Mouse (Mus musculus): Measurements from ENCODE around the gene Helt.
"Not testable (repeated sequence)": the region's sequence is repeated elsewhere in the genome, so short reads cannot be mapped to it uniquely, and the experiment has no call there.

Helt gene

DNA sequence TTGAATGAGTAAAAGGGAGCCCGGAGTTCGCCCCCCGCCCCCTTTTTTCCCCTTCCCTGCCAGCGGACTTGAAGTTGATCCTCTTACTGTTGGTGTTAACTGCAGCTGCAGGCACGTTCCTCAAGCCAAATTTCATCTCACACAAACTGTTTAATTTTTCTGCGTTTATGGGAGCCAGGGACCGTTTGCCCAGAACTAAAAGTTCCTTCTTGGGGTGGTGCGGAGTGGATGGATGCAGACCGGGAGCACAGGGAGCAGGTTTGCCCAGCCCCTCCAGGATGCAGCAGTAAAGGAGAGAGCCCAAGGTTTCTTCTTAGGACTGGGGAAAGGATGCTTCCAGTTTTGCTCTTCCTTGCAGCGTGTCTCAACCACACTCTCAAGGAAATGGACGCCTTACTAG is 2.1 kb upstream of the Helt start:
- no peak for DNase-seq (ENCODE audit: low spot score)

DNA sequence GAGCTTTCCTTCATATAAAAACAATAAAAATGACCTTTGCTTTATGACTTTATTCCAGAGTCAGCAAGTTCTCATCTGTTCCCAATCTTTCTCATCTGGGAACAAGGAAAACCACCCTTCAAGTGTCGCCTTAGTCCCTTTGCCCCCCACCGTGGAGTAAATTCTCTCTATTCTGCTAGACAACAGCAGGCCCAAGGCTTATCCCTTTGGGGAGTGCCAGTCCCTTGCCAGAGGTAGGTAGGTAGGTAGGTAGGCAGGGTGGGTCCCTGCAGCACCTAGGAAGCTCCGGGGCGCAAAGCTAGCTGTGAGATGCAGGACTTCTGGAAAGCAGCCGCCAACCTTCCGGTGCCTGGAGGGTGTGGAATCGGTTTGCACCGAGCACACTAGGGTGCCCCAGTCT is 1.5 kb upstream of the Helt start:
- DNase-seq (ENCODE audit: low spot score), result no peak

DNA sequence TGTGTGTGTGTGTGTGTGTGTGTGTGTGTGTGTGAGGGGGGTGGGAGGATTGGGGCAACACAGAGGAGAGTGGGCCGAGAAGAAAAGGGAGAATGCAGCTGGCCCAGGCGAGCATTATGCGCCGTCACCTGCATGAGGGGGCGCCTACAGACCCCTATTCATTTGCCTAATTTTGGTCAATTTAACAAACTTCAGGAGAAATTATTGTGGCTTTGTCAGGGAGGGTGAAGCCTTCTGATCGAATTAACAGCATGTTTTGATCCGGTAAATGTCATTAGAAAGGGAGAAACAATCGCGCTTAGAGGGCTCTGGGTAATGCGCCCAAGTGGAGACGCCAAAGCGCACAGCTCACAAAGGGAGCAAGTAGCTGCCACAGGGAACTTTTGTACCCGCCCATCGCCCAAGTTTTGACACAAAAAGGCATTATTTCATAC is 647 bp upstream of the Helt start:
- DNase-seq (ENCODE audit: low spot score), result no peak

GRCm38 (mm10) chr8:46293741-46294151 is 725 bp downstream of the Helt start:
- DNase-seq (ENCODE audit: low spot score), result peak; percentile 68

DNA sequence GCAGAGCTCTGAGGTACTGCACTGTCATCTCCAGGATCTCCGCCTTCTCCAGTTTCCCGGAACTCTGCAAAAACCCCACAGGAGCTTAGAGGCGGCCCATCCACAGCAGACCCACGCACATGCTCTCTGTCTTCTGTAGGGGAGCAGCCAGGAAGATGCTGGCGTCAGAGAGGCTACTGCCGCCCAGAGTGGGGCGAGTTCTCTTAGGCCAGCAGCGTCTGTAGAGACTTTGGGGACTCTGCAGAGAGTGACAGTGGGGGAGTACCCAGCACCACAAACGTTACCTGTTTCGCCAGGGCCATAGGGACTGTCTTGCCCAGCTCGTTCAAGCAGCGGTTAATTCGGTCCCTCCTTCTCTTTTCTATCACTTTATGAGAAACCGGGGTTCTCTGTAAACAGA is 1.3 kb downstream of the Helt start:
- DNase-seq (ENCODE audit: low spot score), result no peak

DNA sequence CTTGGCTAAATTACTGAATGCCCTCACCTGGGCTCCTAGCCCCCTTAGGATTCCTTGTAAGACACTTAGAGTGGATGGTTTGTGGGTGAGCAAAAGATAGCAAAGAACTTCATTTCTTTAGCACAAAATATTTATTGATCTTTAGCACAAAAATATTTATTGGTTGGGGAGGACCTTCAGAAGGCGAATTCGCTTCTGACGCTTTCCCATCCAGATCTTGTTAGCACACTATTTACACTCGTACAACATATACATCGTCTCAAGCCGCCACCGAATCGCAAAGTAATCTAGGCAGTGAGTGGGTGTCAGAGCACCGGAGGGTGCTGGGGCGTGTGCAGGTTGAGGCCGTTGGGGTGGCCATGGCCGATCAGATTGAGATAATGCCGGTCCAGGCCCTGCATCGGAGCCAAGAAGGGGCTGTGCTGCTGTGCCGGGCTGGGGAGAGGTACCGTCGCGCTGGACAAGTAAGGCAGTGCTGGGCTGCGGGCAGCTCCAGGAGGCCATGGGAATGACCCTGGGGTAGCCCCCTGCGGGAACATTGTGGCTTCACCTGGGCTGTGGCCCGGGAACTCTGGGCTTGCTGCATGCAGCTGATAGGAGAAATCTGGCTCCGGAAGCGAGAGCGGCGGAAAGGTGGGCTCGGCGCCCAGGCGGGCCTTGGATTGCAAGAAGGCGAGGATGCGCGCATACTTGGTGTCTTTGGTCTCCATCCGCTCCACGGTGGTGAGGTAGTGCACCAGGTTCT is 2.4 kb downstream of the Helt start:
- DNase-seq (ENCODE audit: low spot score), result no peak

DNA sequence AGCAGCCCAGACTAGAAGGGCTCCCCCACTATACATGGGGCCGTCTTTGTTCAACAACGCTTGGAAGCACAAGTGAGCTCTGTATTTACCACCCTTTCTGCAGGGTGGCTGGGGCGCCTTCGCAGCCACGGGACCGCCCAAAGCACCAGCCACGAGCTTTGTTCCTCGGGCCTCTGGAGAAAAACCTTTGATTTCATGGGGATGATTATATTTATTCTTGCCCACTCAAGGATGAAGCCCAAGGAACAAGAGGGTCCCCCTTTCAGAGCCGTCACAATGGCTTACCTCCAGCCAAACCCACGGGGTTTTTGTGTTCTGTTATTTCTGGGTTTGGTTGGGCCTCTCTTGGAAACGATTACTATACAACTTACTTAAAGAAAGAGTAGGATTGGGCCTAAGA is 5.2 kb downstream of the Helt start:
- no peak for DNase-seq (ENCODE audit: low spot score)

GRCm38 (mm10) chr8:46288021-46288420 is 6.5 kb downstream of the Helt start:
- DNase-seq (ENCODE audit: low spot score), result no peak

DNA sequence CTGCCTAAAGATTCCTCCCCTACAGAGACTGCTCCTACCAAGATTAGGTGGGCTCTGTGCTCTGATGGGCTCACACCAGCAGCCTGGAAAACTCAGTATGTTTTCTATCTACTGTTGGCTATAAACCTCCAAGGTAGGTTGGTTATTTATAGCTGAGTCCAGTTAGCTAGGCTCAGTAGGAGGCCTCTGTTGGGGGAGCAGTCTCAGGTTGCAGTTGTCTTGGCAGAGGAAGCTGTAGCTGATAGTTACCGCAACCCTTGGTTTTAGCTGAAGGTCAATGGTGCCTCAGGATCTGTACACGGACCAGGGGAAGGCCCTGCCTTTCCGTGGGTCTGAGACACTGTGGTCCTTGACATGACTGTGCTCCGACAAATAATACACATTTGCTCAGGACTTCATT is 8.5 kb downstream of the Helt start:
- DNase-seq (ENCODE audit: low spot score), result no peak

DNA sequence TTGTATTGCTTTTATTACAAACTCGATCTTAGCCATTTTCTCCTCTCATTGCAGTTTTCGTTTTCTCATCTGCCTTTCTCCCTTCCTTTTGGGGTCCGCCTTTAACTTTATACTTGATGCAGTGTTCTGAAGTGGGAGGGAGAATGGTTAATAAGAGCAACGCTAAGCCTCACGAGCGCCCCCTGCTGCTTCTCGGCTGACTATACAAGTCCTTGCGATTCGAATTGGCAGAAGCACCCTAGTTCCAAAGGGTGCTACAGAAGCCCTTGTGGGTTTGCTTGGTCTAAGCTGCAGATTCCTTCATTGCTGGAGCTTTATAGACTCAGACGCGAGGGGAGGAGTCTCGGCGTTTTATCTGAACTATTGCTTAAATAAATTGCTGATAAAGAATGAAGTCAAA is 12.9 kb downstream of the Helt start:
- DNase-seq (ENCODE audit: low spot score), result peak; percentile 58

DNA sequence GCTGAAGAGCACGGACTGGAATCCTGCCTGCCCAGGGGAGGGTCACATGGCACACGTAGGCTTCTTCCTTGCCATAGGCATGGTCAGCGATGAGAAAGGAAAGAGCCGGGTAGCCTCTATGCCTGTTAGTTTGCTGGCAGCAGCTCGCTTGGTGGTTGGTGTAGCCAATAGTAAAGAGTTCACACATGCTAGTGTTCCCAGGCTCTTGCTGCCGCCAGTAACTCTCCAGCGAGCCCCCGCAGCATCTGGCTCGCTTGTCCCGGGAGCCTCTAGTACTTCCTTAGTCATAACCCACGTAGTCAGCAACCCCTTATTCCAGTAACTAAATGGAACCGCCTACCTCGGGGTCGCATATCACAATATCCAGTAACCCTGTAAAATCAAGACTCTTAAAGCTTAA is 17.5 kb downstream of the Helt start:
- DNase-seq (ENCODE audit: low spot score), result no peak

DNA sequence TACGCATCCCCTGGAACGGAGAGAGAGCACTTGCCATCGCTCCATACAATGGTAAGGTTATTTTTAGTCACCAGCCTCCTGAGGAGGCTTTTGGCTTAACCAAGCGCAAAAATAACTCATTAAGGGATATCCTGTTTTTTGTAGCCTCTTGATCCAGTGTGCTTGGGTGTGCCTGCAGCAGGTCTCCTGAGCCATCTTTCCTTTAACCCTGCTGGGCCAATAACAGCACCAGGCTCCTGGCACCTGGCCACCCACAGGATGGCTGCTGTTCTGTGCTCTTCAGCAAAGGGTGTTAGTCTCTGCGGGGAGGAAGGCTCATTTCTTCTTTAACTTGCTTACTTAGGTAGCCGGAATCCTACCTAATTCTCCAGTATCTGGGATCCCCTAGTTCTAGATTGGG is 23.7 kb downstream of the Helt start:
- DNase-seq (ENCODE audit: low spot score), result no peak

DNA sequence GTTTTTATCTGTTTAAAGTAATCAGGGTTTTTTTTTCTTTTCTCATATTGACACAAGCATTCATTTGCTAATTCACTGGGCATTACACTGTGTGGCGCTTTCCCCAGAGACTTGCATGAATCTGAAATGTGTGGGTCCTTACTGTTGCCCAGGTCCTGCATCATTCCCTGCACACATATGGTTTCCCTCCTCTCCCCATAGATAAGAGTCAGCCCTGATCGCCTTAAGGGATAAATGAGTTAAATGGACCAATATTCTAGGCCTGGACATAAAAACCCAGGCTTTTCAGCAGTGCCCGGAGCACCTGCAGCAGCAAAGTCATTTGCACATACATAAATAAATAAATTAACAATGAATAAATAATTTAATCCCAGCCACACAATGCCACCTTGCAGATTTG is 24.3 kb downstream of the Helt start:
- no peak for DNase-seq (ENCODE audit: low spot score)

GRCm38 (mm10) chr8:46266801-46267200 is 27.7 kb downstream of the Helt start:
- DNase-seq (ENCODE audit: low spot score), result no peak

DNA sequence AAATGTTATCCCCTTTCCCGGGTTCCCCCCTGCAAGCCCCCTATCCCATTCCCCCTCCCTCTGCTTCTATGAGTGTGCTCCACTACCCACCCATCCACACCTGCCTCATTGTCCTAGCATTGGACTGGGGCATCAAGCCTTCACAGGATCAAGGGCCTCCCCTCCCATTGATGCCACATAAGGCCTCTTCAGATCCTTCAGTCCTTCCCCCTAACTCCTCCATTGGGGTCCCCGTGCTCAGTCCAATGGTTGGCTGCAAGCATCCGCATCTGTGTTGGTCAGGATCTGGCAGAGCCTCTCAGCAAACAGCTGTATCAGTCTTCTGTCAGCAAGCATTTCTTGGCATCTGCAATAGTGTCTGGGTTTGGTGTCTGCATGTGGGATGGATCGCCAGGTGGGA is 30.3 kb downstream of the Helt start:
- DNase-seq (ENCODE audit: low spot score), result not testable (repeated sequence)

DNA sequence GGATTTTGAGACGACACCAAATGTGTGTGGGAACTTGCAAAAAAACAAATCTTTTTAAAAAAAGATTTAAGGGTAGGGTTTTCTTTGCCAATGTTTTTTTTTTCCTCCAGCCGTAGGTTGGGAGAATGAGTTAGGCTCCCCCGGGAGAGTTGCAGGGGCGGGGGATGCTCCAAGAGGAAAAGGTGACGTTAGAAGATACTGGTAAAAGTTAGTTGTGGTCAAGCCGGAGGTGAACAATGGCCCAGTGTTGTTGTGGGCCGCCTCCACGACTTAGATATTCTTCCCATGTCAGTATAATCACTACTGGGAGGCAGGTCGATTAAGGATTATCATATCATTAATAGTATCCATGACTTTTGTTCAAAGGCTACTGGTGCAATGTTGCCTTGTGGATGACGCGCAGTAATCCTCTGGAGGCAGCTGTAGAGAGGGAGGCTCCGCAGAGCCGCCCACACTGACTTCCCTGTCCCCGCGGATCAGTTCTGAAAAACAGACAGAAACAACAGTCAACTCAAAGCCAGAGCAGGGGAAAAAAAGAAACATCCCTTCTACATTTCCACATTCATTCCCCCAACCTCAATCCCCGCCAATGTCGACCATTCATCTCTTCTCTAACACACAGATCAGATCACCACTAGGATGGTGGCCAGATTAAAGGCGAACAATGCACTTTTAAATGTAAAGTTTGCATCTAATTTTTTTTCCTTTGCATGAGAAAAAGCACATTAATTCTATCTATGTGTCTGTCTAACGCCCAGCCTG is 36.4 kb downstream of the Helt start:
- no peak for DNase-seq (ENCODE audit: low spot score)

DNA sequence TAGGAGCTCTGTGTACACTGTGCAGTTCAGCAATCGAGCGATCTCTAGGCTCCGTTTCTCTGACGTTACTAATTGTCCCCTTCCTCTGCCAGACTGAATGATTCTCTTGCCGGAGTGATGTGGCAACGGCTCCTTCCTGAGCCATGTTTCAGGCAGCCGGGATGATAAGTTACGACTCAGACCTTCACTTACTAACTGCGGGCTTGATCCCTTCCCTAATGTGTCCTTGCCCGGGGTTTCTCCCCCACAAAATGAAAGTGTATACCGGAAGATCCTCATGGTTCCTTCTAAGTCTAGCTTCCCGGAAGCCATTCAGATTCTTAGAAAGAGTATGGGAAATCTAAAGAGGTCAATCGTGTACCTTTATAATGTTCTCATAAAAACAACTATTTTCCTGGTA is 42.0 kb downstream of the Helt start:
- DNase-seq (ENCODE audit: low spot score), result no peak

- no peak for DNase-seq (ENCODE audit: low spot score)
Measured at GRCm38 (mm10) chr8:46251561-46251960, 42.9 kb downstream of the Helt start.

DNA sequence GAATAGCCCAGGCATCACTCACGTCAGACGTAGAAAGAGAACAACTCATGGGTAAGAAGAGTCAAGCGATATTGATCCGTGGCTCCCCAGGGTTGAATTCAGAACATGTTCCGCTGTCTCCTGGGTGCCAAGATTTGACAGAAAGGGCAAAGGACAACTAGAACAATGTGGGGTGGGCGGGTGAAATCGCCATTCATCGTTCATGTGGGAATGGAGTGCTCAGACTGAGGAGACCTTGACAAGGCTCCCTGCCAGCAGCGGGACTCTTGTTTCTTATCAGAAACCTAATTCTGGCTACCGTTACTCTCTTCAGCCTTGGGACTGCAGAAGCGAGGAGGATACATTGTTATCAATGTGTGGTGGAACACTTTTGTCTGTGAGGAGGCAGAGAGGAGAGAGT is 48.1 kb downstream of the Helt start:
- DNase-seq (ENCODE audit: low spot score), result no peak

- DNase-seq (ENCODE audit: low spot score), result no peak
Measured at GRCm38 (mm10) chr8:46242946-46243345, 51.5 kb downstream of the Helt start.
